ENCODE assay signal across 8 mouse cellular contexts in genomic region chr12:12420841-12421579, GRCm38 (mm10).
DNase-seq lines count a peak whose midpoint lies in the region; ATAC-seq lines count a peak whose summit lies in the region.

No protein-coding gene starts in this region.

- no peaks in the 10 kb centered on the region for H3K9me3 ChIP-seq in heart, embryonic 14.5 days (ENCODE audit: control insufficient read depth, low read length)
- H3K9me3 ChIP-seq in liver, embryonic 11.5 days (ENCODE audit: control insufficient read depth, low read length) = no peaks in the 10 kb centered on the region

- H3K27ac ChIP-seq in brown adipose tissue, adult 24 weeks (replicated peaks; ENCODE audit: low read depth, low read length) = no peak overlapping the region
- 0 out of 4 replicates have a peak overlapping the region, but pooled peaks of 1 of the 2 experiments have one; percentile 25 for H3K27ac ChIP-seq in heart, embryonic 14.5 days (replicated peaks in 1 of 2; ENCODE audit: control insufficient read depth in 1 of 2, insufficient read depth in 1 of 2, low read depth in 2 of 2, low read length in 2 of 2)
- H3K27ac ChIP-seq in liver, embryonic 11.5 days (ENCODE audit: low read depth, low read length) = no peak overlapping the region; the same call in 1 of the 2 replicates

- peak overlapping the region; percentile 58 for H3K4me3 ChIP-seq in brown adipose tissue, adult 24 weeks (ENCODE audit: insufficient read depth, low read depth, low read length)
- H3K4me3 ChIP-seq in heart, embryonic 14.5 days (ENCODE audit: control insufficient read depth in 1 of 2, insufficient read depth in 1 of 2, low read depth in 1 of 2, low read length in 2 of 2) = peak overlapping the region; percentile 40 to 56
- H3K4me3 ChIP-seq in liver, embryonic 11.5 days (ENCODE audit: low read depth, low read length) = peak overlapping the region; percentile 49

- WGBS in heart, embryonic 14.5 days = 14% methylated on average over 25 of the region's 25 CpGs
- WGBS in liver, embryonic 11.5 days = 13% methylated on average over 25 of the region's 25 CpGs

- peak overlapping the region; percentile 79 for H3K9ac ChIP-seq in heart, embryonic 14.5 days (ENCODE audit: low read length)
- H3K9ac ChIP-seq in liver, embryonic 11.5 days (ENCODE audit: low read depth, low read length) = peak overlapping the region; percentile 77

- ATAC-seq in erythroid progenitor cell, adult 5-6 weeks (replicated peaks; ENCODE audit: low FRiP score, poor library complexity, severe bottlenecking) = peak; percentile 97
- ATAC-seq in heart, embryonic 14.5 days (ENCODE audit: insufficient number of reproducible peaks, insufficient read depth, low FRiP score, low read depth) = peak; percentile 83
- peak; percentile 94 for ATAC-seq in liver, embryonic 11.5 days (replicated peaks; ENCODE audit: low FRiP score)

- peak; percentile 67 for DNase-seq in CD4-positive helper T cell, adult 2 months (ENCODE audit: low read depth, low spot score)
- DNase-seq in kidney, postnatal 10 days = peak; percentile 90
- DNase-seq in liver, embryonic 11.5 days (ENCODE audit: low spot score) = peak; percentile 84
- DNase-seq in naive thymus-derived CD4-positive, alpha-beta T cell, adult 2 months (ENCODE audit: low read depth) = peak; percentile 83
- DNase-seq in splenic B cell, adult 2 months (ENCODE audit: low read depth, low spot score) = peak; percentile 85

- no peaks in the 10 kb centered on the region for H3K27me3 ChIP-seq in heart, embryonic 14.5 days (ENCODE audit: control insufficient read depth, insufficient read depth, low read length)
- no peaks in the 10 kb centered on the region for H3K27me3 ChIP-seq in liver, embryonic 11.5 days (replicated peaks; ENCODE audit: control insufficient read depth, insufficient read depth, low read length)
- H3K27me3 ChIP-seq in splenic B cell, adult 2 months (ENCODE audit: control insufficient read depth, insufficient read depth, low read length, poor library complexity, severe bottlenecking) = no peaks in the 10 kb centered on the region

- no peaks in the 10 kb centered on the region for H3K36me3 ChIP-seq in heart, embryonic 14.5 days (ENCODE audit: control insufficient read depth, insufficient read depth, low read length)
- no peaks in the 10 kb centered on the region for H3K36me3 ChIP-seq in liver, embryonic 11.5 days (ENCODE audit: control insufficient read depth, insufficient read depth, low read length)
- H3K36me3 ChIP-seq in splenic B cell, adult 2 months (ENCODE audit: control insufficient read depth, insufficient read depth, low read length, poor library complexity, severe bottlenecking) = no peaks in the 10 kb centered on the region

- no peaks in the 10 kb centered on the region for H3K4me1 ChIP-seq in brown adipose tissue, adult 24 weeks (ENCODE audit: control insufficient read depth, insufficient read depth, insufficient read length, low read length)
- peaks cover 12 to 13% of the 10 kb centered on the region in 2 experiments for H3K4me1 ChIP-seq in heart, embryonic 14.5 days (ENCODE audit: control insufficient read depth in 2 of 2, insufficient read depth in 2 of 2, low read length in 2 of 2)
- H3K4me1 ChIP-seq in liver, embryonic 11.5 days (replicated peaks; ENCODE audit: control insufficient read depth, insufficient read depth, low read length) = 0 out of 2 replicates have a peak, but pooled peaks cover 2% of the 10 kb centered on the region

- peak overlapping the region; percentile 70 for H3K4me2 ChIP-seq in heart, embryonic 14.5 days (ENCODE audit: low read length)
- H3K4me2 ChIP-seq in liver, embryonic 11.5 days = peak overlapping the region; percentile 82
